18 mouse cellular contexts compared by ENCODE assay signal in the genomic region with DNA sequence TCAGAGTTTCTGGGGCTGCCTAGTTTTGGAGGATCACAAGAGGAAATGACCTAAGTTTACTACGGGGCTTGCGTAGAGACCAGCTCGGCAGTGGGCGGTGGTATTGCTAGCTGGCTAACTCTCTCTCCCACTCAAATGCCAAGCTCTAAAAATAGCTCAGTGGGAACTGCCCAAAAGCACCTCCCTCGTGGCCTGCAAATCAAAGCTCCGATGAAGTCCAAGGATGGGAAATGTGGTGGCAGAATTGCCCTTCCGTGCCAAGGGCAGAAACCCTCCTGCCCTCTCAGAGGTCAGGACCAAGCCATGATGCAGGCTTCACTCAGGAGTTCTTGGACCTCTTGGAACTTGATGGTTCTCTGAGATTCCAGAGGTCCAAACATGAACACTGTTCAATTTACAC.
DNase-seq lines count a peak whose midpoint lies in the region; ATAC-seq lines count a peak whose summit lies in the region.
"Had no signal": no experiment of that assay in that cellular context is flagged by ENCODE, and none has a peak within 500 bp of the region (broad histone marks: within the 10 kb centered on the region; RNA-seq: fewer than 3 reads in every experiment).

No protein-coding gene starts in this region.

- no peaks in the 10 kb centered on the region for H3K9me3 ChIP-seq in heart, embryonic 12.5 days (replicated peaks)
- H3K9me3 ChIP-seq: embryonic facial prominence, embryonic 12.5 days; midbrain, embryonic 12.5 days had no signal

- no peak overlapping the region for H3K9ac ChIP-seq in heart, embryonic 12.5 days
- H3K9ac ChIP-seq: embryonic facial prominence, embryonic 12.5 days; forebrain, postnatal 0 days; lung, embryonic 14.5 days; midbrain, embryonic 12.5 days had no signal

- no peak overlapping the region for H3K27ac ChIP-seq in heart, embryonic 12.5 days (ENCODE audit: poor library complexity, severe bottlenecking)
- H3K27ac ChIP-seq: embryonic facial prominence, embryonic 12.5 days; hindbrain, postnatal 0 days; macrophage; midbrain, embryonic 12.5 days had no signal

- H3K27me3 ChIP-seq in heart, embryonic 12.5 days (replicated peaks), result no peaks in the 10 kb centered on the region
- H3K27me3 ChIP-seq: embryonic facial prominence, embryonic 12.5 days; midbrain, embryonic 12.5 days had no signal

- H3K36me3 ChIP-seq in heart, embryonic 12.5 days, result no peaks in the 10 kb centered on the region
- H3K36me3 ChIP-seq: embryonic facial prominence, embryonic 12.5 days; G1E; midbrain, embryonic 12.5 days had no signal

- no peak for ATAC-seq in heart, embryonic 12.5 days (ENCODE audit: insufficient number of reproducible peaks, low FRiP score)
- ATAC-seq in megakaryocyte, adult 5-6 weeks (ENCODE audit: poor library complexity, severe bottlenecking), result no peak
- ATAC-seq: CD4-positive, CD25-positive, alpha-beta regulatory T cell, adult 4 months; forebrain, postnatal 0 days; hindbrain, postnatal 0 days had no signal

- peaks cover 7% of the 10 kb centered on the region; the same call in 1 of the 2 replicates for H3K4me1 ChIP-seq in heart, embryonic 12.5 days (replicated peaks)
- H3K4me1 ChIP-seq: midbrain, embryonic 12.5 days had no signal

- 62% methylated on average over 7 of the region's 7 CpGs for WGBS in heart, embryonic 12.5 days

- H3K4me2 ChIP-seq in heart, embryonic 12.5 days, result no peak overlapping the region
- H3K4me2 ChIP-seq: embryonic facial prominence, embryonic 12.5 days; lung, embryonic 14.5 days; midbrain, embryonic 12.5 days had no signal

- intact Hi-C loops in gastrocnemius, postnatal 14 days (cut with DNase I; ENCODE audit: low total_unique reads), result no loop called here

- DNase-seq in heart, adult 18-20 months, result peak; percentile 8 to 13
- DNase-seq in fibroblast of lung, adult 2 months (ENCODE audit: low read depth), result peak; percentile 54
- DNase-seq in gastrocnemius, postnatal 14 days, result peak; percentile 4
- peak; percentile 57 for DNase-seq in kidney, postnatal 14 days
- no peak for DNase-seq in B cell, adult 2 months
- DNase-seq: cerebellum, adult 18-20 months; forebrain, postnatal 0 days; liver; lung, embryonic 14.5 days; thymus, postnatal 36 days had no signal

- no peak overlapping the region for H3K4me3 ChIP-seq in heart, embryonic 12.5 days
- H3K4me3 ChIP-seq: embryonic facial prominence, embryonic 12.5 days; midbrain, embryonic 12.5 days had no signal

Comparison
In these comparisons a context has a peak if more than half of its experiments do, and no peak if none do; other contexts are left out.
1. DNase-seq: peak in heart, adult 18-20 months (2 of 2), fibroblast of lung, adult 2 months (single experiment), gastrocnemius, postnatal 14 days (single experiment) and kidney, postnatal 14 days (single experiment); none in B cell, adult 2 months (0 of 2).